Comparison of ENCODE assay signal across 15 mouse cellular contexts in genomic region chr12:7217499-7217898, GRCm38 (mm10).
"Had no signal": no experiment of that assay in that cellular context is flagged by ENCODE, and none has a peak within 500 bp of the region (broad histone marks: within the 10 kb centered on the region; RNA-seq: fewer than 3 reads in every experiment).

No protein-coding gene starts in this region.

- H3K9ac ChIP-seq: liver, embryonic 15.5 days; neural tube, embryonic 13.5 days; stomach, embryonic 15.5 days had no signal

- H3K36me3 ChIP-seq: limb, embryonic 10.5 days; liver, embryonic 15.5 days; midbrain, embryonic 10.5 days; neural tube, embryonic 13.5 days; stomach, embryonic 15.5 days had no signal

- H3K4me3 ChIP-seq: left cerebral cortex, adult 2 months; limb, embryonic 10.5 days; liver, embryonic 15.5 days; midbrain, embryonic 10.5 days; neural tube, embryonic 13.5 days; stomach, embryonic 15.5 days had no signal

- ATAC-seq: lung, postnatal 0 days had no signal

- H3K4me1 ChIP-seq: limb, embryonic 10.5 days; liver, embryonic 15.5 days; midbrain, embryonic 10.5 days; stomach, embryonic 15.5 days had no signal

- H3K9me3 ChIP-seq: limb, embryonic 10.5 days; liver, embryonic 15.5 days; midbrain, embryonic 10.5 days; neural tube, embryonic 13.5 days; stomach, embryonic 15.5 days had no signal

- DNase-seq: kidney, postnatal 10 days; kidney, postnatal 4 days; lung, adult 2 months; lung, postnatal 4 days; midbrain, embryonic 14.5 days; right cerebral cortex, postnatal 14 days; thymus, postnatal 36 days had no signal

- H3K27me3 ChIP-seq: liver, embryonic 15.5 days; neural tube, embryonic 13.5 days; stomach, embryonic 15.5 days had no signal

- H3K27ac ChIP-seq: left cerebral cortex, adult 2 months; limb, embryonic 10.5 days; liver, embryonic 15.5 days; midbrain, embryonic 10.5 days; neural tube, embryonic 13.5 days; stomach, embryonic 15.5 days had no signal

- H3K4me2 ChIP-seq: liver, embryonic 11.5 days; liver, embryonic 15.5 days; neural tube, embryonic 13.5 days; stomach, embryonic 15.5 days had no signal
